Mouse (Mus musculus) urinary bladder, postnatal 25 days (tissue): ENCODE data around the gene Arap2.
A peak's percentile ranks its signal among the peaks of the same experiment; 100 is the strongest.

Experiments used
- DNase-seq: peaks from one replicate; pipeline ENCODE4 v3.0.0; 2022; ENCODE audit warnings: low spot score

Gene Arap2

DNA sequence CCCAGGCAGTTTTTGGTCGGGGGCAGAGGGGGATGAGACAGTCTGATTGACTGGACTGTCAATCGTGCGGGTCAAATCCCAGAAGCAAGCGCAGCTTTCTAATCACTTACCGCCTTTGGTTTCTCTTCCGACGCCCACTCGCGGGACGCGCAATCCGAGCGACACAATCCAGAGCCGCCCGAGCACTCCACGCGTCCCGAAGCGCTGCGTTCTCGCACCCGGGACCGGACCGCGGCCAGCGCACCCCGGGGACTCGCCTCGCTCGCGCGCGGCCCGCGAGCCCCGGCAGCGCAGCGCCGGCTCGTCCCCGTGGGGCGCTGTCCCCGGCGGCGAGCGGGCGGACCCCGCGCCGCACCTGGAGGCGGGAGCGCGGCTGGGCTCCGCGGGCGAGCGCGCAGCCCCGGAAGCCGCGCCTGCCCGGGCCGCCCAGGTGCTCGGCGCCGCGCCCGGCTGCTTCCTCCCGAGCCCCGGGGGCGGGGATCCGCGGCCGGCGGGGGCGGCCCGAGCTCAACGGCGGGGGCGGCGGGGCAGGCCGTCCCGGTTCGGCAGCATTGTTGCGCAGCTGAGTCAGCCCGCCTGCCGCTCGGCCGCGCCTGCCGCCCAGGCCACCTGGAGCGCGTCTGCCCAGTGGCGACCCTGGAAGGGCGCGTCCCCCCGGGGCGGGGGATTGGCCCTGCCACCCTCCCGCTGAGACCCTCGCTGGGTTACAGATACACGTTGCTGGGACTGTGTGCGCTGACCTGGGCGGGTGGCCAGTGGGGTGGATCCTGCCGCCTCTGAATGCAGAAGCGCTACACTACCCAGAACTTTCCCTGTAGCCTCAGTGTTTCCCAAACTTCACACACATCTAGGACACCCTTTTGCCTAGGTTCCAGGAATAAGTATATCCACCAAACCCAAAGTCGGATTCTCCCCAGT is at the start of gene Arap2:
TSS of gene Arap2 (minus strand) at position 376 of the 918 bp plus-strand sequence.
- DNase-seq, result peak; percentile 78

DNA sequence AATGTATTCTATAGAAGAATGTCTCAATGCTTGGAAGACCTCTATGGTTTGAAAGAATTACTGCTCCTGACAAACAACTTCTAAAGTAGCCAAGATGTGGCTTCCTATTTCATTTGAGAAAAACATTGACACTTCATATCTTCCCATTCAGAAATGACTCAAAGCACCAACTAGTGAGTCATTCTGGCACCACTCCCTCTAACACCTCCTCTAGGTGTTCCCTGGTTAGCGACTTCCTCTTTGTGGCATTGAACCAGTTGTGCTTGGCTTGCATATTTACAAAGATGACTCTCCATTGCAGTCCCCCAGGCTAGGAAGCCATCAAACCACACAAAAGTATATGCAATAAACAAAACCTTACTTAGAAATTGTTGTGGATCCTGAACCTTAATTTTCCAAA is 49.8 kb upstream of the Arap2 start:
- no peak for DNase-seq

DNA sequence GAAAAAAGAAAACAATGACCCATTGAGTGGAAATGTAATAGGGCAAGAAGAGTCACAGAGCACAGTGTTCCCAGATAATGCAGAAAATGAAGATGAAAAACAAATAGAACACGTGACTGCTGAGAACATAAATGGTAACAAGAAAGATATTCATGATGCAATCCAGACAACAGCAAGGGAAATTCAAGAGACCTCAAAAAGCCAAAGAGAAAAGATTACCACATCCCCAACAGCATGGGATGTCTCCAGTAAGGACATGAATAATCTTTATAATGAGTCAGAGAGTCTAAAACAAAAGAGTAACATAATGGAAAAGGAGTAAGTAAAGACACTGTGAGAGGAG is 48.1 kb upstream of the Arap2 start:
- no peak for DNase-seq

DNA sequence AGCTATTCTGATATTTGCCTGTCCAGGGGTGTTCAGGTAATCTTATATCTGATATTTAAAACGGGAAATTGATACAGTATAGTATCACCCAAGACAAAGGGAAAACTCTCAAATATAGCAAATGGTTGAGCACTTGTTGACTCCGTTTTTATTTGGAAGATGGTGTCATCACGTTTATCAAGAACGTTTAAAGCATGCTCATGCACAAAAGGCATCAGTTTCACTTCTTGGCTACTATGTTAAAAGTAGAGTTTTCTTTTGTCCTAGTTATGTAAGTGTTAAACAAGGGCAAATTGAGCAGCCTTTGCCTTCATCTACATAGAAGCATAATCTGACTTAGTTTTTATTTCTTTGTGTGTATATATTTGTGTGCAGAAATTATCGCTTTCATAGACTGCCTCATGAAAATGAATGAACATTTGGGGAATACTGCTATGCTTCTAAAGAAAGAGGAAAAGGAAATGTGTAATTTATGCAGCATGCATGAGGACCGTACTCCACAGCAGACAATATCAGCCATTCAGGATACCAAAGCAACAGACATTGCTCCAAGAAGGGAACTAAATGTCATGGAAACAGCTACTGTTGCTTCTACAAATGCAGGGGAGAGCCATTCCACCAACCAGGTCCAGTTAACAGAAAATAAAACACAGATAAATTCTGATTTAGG is 47.6 kb upstream of the Arap2 start, which contains the start of gene Dthd1:
TSS of gene Dthd1 (plus strand) at position 422 of the 670 bp plus-strand sequence.
- no peak for DNase-seq

DNA sequence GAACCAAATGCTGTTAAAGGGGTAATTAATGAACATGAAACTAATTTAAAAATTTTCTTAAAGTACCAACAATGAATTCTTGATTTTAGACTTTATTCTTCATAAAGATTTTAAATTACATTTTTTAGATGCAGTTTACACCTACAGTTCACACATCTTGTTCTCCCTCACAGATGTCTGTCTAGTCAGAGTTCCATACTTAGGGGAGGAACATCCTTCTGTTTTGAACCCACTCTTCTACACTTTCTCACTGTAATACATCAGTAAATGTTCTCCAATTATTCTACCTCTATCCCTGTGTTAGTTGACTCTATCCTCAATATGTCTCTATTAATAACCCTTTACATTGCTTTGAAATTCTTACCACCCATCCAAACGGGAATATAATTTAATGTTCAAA is 26.8 kb upstream of the Arap2 start:
- DNase-seq, result no peak

DNA sequence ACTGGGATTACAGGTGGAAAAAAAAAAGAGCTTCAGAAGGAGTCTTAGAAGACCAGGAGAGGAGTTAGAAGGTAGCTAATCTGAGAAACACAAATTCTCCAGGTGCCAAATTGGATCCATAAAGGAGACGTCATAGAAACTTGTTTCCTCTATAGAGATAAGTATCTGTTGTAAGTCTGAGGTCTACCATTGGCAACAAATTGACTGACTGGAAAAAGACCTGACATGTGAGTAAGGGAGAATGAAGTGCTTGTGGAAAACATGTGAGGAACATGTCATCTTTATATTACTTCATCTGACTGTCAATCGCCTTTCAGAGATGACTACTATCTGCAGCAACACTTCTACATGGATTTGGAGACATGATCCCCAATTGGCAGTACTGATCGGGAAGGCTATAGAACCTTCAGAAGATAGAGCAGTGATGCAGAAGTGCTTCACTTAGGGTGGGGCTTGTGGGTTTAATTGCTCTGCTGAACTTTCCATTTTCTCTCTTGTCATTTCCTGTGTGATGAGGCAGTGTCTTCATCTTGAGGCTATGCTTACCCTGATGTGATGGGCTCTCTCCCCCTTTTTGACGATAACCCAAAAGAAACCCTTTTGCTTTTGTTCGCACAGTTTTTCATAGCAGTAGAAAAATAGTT is 25.1 kb upstream of the Arap2 start:
- no peak for DNase-seq

DNA sequence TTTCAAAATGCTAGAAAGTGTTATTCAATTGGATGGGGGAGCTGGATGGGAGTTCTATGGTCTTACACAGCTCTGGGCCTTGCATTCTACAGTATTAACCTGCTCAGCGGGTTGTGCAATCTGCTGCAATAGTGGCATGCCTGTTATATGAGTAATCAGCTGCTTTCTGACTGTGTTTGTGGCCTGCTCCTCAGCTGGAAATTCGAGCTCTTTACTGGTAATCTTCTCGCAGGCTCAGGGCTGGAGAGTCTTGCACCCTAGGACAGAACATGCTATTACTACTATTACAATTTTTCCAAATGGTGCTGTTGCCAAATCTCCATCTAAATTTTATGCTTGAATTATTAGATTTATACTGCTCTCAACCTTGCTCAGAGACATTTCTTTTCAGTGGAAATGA is 20.9 kb upstream of the Arap2 start:
- no peak for DNase-seq

DNA sequence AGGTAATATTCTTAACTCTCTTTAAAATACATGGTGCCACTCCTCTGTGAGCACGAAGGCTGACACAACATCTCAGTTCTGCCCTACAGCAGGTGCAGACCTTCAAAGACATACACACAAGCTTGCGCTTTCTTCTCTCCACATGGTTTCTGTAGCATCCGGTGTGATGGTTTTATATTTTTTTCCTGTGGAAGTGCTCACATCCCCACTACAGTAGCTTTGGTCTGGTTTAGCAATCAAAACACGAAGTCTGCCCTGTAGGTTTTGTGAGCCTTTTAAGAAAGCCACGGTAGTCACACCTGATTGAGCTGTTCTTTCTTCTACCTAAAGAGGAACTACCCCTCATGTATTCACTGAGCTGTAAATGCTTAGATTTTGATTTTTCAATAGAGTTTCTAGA is 12.7 kb upstream of the Arap2 start:
- no peak for DNase-seq

DNA sequence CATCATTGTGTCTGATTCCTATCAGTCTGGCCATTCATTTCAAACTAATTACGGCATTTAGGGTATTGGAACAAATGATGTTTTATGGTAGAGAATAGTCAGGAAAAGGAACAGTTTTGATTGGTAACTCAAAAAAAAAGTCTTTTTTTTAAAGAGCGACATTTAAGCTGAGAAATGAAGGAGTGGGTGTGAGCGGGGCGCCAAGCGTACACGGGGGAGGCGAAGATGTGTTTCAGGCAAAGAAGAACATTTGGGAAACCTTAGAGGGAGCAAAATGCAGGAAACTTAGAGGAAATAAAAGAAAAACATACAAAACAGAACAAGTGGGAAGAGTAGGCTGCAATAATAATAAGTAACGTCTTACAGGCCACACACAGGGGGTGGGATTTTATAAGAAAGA is 11.8 kb upstream of the Arap2 start:
- no peak for DNase-seq

DNA sequence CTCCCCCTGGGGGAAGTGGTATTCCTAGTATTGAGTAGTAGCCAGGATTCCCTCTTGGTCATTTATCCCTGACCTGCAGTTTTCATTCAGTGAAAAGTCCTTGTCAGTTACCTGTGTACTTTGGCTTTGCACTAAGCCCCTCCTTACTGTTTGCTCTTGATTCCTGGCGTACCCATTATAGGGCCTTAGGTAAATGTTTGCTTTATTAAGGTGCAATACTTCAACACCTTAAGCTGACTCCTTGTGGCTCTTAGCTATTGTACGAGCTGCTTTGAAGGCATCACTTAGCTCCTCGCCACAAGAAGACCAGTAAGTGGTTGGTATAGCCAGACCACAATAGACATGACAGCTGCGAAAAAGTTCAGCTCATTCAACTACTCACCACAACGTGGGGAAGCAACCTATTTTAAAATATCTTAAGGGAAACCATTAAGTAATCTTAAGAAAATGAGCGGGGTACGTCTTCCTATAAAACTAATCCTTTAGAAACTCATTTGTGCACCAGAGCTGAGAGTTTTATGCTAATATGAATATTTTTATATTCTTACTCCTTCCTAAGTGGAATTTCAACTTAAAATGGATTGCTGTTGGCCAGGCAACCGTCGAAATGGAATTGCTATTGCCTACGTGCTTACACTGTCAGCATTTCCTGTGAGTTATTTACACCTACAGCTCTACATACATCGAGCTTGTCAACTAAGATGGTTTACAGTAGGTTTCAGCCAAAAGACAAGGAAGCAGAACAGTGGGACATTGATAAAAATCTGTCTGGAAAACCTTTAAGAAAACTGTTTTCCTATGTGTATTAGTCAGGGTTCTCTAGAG is 6.0 kb upstream of the Arap2 start:
- no peak for DNase-seq

DNA sequence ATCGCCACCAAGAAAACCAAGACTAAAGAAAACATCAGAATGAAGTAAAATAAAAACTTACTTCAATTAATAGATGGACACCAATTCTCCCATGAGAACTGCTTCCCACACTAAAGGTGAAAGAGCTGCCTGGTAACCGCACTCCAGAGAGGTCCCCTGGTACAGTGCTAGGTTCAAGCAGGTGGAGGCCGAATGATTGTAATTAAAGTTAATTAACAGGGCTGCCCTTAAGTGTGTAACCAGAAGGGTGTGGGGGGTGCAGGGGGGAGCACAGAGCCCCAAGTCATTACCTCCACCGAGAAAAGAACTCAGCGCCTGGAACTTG is 538 bp downstream of the Arap2 start:
- DNase-seq, result no peak

DNA sequence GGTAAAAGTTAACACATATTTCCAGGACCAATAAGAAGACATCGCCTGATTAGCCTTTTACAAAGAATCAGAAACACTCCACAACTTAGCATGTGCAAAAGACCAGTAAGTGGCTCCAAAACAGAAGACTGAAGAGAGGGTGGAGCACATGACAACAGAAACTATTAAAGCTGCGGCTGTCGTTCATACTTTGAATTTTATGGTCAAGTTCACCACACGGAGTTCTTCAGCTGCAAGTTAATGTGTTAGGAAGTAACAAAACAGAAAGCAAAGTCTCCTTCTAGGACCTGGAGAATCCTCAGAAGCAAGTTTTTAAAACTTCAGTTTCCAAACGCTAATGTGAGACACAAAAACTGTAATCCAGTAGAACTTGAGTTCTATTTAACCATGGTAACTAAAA is 1.8 kb downstream of the Arap2 start:
- no peak for DNase-seq

DNA sequence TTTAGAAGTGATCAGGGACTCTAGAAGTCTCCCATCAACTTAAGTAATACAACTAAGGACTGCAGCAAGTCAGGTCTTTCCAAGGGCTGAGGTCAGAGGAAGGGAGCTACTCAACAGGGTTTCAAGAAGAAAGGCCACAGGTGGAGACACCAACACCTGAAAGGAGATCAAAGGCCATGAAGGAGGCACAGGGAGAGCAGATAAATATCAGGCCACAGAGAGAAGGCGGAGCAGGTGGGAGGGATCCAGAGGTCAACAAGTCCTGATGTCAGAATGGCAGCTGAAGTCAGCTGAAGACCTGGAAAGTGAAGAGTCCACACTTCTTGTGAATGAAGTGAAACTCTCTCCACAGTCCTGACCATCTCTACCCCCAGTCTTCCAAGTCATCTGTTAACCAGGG is 2.9 kb downstream of the Arap2 start:
- DNase-seq, result no peak

DNA sequence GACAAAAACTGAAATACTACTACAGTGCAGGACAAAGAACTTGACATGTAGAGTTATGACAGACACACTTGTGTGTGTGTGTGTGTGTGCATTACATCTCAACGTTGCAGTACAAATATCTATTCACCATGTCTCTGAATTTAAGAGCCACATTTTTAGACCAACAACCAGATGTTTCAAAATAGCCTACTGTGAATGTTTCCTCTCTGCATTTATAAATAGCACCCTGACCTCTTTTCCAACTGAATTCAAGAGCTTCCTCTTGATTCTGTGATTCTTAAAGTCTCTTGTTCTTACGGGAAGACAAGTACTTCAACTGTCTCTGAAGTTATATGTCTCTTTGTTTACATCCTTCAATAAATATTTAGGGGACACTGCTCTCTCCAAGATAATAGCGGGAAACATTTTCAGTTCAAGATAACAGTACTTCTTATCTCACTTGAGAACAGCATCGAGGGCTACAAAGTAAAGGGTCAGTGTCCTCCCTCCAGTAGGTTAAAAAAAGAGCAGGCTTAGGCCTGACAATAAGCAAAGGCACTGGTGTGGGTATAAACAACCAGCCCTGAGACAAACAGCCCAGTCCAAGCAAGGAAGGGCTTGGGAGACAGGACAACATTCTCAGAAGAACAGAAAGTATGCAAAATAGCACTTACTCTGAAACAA is 3.5 kb downstream of the Arap2 start:
- no peak for DNase-seq

DNA sequence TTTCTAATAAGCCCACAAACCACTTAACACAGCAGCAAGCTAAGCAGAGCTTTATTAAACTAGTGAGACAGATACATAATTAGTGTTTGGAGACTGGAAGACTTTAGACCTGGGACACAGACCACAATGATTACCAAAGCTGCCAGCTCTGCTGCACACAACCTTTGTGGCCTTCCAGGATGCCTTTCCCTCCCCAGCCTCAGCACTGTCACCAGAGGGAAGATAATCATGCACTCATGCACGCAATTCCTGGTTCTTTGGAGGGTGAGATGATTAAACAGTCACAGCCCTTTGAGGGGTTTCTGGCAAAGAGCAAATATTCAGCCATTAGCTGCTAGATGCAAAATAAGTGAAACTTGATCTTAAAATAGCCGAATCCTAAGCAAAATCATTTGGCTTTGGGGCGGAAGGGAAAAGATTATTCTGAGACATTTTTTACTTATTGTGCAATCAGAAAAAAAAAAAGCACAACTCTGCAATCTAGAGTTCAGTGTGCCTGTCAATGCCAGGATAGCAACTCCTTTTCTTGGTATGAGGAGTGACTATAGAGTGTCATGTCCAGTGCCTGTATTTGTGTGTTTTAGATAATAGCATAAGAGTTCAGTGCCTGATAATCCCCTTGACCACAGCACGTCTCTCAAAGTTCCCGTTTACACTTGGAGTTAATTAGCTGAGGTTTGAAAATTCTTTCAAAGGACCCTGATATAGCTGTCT is 5.0 kb downstream of the Arap2 start:
- no peak for DNase-seq

DNA sequence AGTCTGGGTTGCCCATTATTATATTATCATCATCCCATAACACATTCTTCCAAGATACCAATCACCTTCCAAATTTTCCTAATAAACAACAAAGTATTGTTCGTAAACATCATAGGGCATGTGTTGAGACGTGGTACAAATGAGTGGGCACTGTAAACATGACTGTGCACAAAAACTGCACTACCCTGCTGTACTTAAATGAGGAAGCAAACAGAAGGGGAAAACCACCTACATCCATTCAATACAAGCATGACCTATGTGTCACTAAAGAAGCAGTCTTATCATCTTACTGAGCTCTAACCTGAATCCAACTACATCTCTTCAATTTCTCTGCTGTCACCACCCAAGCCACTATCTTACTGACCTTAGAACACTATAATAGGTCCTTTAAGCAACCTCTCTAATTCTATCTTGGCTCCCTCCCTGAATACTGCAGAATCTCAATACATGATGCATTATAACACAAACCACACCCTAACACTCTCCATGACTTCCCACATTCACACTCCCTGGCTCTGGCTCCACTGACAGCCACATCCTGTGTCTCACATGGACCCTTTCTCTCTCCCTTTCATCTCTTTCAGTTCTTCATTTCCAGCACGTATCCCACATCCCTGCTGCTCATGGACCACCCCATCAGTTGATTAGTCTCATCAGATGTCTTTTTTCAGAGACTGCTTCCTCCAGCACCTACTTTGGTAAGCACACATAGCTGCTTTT is 10.0 kb downstream of the Arap2 start:
- DNase-seq, result no peak

DNA sequence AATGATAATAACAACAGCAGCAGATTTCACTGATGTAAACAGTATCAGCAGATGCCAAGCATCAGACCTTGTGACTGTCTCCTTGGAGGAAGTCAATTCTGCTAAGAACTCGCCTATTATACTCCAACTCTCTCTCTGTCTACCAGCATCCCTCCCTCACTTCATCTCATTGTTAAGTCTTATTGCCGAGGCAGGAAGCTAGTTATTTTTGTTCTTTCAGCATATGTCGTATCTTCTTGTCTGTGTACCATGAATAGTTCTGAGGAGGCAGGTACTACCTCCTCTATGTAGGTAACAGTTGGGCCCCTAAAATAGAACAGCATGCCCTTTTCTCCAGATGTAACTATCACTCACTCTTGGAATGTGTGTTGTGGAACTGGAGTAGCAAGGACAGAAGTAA is 13.0 kb downstream of the Arap2 start:
- no peak for DNase-seq

DNA sequence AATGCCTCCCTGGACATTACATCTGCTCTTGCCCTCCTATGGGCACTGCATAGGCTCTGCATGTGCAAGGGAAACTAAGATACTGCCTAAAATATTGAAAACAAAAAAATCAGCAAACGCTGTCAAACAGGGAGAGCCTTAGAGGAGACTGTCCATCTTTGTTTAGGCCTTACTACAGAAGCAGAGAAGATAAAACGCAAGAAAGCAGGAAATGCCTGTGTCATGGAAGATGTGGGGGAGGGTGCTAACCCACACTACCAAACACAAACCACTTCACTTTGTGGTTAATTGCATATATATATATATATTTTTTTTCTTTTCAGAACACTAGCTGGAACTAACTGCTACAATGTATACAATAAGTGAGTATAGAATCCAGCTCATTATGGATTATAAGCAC is 14.3 kb downstream of the Arap2 start:
- DNase-seq, result no peak

DNA sequence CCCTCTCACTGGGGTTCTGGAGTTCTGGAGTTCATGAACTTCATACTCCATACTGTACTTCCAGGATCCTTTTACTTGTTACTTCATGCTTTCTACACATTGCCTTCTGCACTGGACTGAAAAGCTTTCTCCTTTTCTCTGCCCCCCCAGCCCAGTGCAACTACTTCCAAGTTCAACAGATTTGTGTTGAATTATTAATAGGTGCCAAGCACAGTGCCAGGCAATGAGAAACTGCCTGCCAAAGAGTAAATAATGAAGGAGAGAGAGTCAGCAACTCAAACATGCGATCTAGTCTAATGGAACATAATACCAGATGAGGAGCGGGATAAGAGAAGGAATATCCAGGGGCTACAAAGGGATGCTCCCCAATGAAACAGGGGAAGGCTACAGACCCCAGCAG is 17.8 kb downstream of the Arap2 start:
- no peak for DNase-seq

DNA sequence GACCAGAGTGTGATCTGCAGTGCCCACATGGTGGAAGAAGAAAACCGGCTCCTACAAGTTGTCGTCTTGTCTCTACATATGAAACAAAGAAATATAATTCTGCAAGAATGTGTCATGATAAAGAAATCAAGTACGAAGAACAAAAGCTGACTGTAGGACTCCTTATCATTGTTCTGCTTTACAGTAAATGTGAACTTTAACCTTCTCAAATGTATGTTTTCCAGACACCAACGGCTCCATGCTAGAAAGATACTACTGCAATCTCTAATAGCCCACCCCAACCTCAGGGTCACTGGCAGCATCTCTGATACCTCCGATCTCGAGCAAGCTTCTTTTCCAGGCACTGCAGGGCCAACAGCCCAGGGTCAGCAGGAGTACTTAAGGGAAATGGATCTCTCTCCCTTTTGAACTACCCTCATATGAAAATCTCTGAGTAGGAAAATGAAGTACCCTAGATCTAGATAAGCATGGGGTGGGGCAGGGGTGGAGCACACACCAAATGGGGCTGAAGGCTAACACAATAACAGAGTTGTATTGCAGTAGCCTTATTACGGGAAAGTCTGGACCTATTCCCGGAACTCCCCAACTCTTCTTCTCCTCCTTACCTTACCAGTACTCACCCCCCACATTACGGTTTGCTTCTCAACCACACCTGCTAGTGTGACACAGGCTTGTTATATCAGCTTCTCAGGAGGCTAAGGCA is 22.6 kb downstream of the Arap2 start:
- no peak for DNase-seq
